Mouse (Mus musculus): ENCODE measurements around the gene Prkcq. TPM values are rescaled to one million over a fixed set of nuclear protein-coding genes. Genes with fewer than 3 reads are reported as not detected.

The Prkcq gene
- 10 to 100 TPM; 48.8 to 53.9 TPM for total RNA-seq (2021)
- long read RNA-seq, experiment 1, transcript Prkcq-201 (18 exons, 3,583 nt) = major isoform, 70 of 86 reads
- long read RNA-seq, experiment 1, partial matches to known transcripts = 3 of 86 reads
- long read RNA-seq, experiment 1, other reads (novel, unspliced or antisense) = 13 of 86 reads
- long read RNA-seq, experiment 2, transcript Prkcq-201 (18 exons, 3,583 nt) = major isoform, 50 of 67 reads
- long read RNA-seq, experiment 2, partial matches to known transcripts = 6 of 67 reads
- long read RNA-seq, experiment 2, other reads (novel, unspliced or antisense) = 11 of 67 reads

- peak; percentile 72 for DNase-seq
Observed at GRCm38 (mm10) chr2:11171754-11172501, at the start of gene Prkcq. Gene Prkcq (plus strand): TSS chr2:11172108.

DNA sequence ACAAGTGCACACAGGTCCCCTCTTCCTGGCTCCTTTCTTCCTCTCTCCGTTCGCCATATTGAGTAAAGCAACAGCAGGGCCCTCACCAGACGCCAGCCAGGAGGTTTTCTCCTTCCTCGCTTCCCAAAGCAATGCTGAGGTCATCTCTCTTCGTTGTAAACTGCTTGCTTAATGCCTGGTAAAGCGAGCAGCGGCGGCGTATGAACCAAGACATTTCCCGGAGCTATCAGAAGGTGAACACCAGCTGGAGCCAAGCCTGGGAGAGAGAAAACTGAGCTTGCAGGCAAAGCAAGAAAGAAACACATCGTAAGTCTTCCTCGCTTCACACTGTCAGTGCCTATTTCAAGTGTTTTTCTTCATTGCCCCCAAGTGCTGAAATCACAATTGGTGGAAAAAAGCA lies 41.0 kb upstream of the Prkcq start:
- DNase-seq = peak; percentile 34

GRCm38 (mm10) chr2:11135718-11136117 lies 36.2 kb upstream of the Prkcq start:
- DNase-seq = no peak

DNA sequence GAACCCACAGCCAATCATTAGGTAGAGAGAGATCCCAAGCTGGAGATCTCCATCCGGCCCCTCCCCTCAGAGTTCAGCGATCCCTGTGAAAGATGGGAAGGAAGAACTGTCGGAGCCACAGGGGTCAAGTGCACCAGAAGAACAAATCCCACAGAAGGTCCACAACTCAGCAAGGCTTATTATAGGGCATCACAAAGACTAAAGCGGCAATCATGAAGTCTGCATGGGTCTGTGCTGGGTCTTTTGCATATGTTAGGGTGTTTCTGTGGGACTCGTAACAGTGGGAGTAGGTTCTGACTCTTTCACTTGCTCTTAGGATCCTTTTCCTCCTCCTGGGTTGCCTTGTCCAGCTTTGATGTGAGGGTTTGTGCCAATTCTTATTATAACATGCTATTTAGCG lies 33.8 kb upstream of the Prkcq start:
- DNase-seq = no peak

DNA sequence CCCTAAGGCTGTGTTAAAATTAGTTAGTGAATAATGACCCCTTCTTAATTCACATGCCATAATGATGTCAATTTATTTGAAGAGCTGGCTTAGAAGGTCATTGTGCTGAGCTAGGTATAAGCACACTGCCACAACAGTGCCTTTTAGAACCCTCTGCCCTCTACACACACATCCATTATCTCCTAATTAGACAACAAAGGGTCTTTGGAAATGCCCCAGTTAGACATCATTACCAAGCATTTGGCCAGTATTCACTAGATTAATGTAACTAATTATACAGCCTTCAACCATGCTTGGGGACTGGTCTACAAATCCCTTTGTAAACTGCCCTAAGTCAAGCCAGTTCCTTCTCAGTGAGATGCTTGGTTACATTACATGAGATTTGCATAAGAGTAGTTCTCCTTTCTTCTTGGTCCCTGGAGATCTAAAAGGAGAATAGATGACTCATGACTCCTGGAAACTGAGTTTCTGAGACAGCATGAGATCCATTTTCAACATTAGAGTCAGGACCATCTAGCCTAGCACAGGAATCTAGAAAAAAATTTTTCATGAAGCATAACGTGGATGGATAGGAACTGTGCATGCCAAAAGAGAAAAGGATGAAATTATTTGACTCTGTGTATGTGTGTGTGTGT lies 32.3 kb upstream of the Prkcq start:
- DNase-seq = no peak

DNA sequence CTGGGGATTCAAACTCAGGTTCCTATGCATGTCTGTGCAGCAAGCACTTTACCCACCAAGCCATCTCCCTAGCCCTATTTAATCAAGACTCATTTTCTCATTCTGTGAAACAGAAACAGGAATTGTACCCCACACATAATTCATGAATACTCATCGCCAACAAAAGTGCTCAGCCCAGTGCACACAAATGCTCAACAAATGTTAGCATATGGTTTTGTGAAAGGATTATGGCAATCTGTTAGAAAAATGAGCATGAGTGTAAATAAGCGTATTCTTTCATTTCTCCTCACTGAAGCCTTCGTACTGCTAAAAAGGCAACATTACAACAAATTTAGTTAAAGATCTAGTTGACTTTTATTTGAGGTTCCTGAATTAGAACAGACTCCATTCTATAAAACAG lies 31.5 kb upstream of the Prkcq start:
- no peak for DNase-seq

DNA sequence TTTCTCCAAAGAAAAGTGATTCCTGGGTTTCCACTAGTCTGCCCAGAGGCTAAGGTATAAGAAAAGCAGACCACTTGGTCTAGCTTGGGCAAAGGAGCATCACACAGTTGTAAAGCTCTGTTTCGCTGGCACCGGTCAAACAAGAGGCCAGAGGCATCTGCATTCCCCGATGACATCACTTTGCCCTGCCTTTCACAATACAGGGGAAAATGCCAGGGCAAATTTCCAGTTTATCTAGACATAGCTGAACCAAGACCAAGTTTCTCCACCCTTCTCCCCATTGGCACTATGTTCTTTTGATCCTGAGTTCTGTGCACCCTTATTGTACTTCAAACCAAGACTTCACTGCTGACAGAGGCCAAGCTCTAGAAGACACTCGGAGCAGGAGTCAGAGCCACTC lies 22.8 kb upstream of the Prkcq start:
- DNase-seq = no peak

DNA sequence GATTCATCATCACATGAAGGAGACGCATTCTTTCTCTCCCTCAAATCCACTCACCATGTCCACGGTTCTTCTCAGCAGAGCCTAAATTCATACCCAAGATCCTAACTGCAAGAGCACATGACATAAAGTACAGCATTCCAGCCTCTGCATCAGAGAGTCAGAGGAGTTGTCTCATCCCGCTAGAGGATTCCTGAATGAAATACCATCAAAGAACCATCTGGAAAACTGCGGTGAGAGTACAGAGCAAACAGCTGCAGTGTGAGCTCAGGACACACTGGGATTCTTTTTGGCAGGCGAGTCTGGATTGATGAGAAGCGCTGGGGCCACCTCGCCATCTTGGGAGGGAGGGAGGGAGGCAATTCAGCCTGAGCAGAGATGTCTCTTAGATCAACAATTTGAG lies 20.9 kb upstream of the Prkcq start:
- no peak for DNase-seq

GRCm38 (mm10) chr2:11151655-11152323 lies 20.1 kb upstream of the Prkcq start:
- DNase-seq = no peak

- no peak for DNase-seq
Observed at GRCm38 (mm10) chr2:11159641-11160040, 12.3 kb upstream of the Prkcq start.

- DNase-seq = no peak
Observed at GRCm38 (mm10) chr2:11160696-11161095, 11.2 kb upstream of the Prkcq start.

DNA sequence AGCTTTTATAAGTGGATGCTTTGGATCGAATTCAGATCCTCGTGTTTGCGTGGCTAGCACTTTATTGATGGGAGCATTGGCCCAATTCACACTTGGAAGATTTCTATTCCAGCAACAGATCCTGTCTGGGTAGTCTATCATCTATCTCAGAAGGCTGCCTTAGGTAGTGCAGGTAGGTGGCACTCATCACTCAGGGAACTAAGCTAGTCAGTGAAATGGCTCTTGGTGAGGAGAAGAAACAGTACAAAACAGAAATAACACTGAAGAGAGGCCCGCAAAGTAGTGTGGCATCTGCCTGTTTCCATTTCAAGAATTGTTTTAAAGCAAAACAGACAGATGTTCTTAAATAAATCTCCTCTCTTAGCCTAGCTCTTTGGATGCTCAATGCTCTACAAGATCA lies 10.6 kb upstream of the Prkcq start:
- DNase-seq = no peak

DNA sequence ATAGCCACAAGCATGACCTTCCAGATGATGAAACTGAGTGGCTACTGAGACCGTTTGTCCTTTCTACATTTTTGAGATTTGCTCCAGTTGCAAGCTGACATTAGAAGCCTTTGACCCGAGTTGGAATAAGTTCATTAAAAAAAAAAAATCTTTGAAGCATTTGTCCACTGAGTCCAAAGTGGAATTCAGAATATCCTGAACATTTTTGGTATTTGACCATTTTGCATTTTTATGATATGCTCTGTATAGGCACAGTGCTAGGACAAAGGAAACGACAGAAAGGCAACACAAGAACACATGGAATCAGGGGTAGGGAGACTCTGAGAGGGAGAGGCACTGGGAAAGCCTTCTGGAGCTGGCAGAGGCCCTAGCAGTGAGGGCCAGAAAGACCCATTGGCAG lies 9.2 kb upstream of the Prkcq start:
- no peak for DNase-seq

DNA sequence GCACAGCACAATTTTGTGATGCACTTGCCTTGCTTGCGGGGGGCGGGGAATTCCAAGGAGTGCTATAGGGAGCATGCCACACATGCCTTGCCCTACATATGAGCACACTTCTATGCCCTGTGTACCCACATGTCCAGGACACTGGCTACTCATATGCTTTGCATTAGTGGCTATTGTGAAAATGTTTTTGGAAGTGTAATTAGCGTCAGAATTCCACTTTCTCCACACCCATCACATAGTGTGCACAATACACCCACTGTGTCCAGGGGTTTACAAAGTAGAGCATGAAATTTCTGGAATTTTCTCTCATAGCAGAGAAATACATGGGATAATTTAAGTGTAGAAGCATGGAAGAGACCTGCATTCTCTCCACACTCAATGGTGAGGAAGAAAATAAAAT lies 7.7 kb upstream of the Prkcq start:
- DNase-seq = no peak

DNA sequence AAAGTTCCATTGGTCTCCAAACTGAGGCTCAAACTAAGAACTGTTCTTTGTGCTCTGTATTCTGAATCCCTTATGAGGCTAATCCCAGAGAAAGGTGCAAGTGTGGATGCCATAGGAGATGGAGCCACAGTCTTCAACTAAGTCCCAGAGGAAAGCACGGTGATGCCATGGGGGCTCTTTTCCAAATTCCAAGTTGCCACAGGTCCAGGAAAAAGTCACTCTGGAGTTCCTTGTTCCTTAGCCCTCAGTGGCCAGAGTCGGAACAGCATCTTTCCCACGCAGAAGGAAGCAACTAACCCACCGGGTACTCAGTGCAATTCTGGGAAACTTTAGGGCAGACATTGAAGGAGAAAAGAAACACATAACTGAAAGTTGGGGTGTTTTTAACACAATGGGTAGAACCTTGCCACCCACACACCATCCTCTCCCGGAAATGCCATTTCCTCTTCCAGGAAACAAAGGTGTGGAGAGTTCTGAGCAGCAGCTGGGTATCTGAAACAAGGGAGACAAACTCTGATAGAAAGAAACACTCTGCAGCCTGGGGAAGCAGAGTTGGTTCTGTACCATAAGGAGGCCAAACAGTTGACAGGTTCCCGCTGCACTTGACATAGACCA lies 2.1 kb upstream of the Prkcq start:
- no peak for DNase-seq

DNA sequence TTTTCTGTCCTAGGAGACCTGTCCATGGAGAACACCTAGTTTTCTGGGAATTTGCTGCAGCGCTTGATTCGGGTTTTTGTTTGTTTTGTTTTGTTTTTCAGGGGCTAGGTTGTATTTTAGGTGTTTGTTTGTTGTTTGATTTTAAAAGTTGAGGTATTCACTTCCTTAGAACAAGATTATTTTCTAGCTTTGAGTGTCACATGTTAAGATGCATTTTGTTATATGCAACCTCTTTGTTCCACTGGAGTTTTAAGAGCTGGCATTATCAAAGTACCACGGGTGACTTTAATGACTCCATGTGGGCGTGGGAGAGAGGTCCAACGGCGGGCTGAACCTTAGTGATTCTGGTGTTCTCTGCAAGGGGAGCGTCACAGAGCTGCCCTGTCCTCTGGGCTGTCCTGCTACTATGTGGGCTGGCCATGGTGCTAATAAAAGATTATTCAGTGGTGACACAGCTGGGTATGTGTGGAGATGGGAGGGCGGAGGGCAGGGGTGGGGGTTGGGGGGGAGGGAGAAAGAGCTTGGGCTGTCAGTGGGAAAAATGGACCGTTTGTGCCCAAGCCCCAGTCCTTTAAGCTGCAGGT lies 1.0 kb downstream of the Prkcq start:
- peak; percentile 38 for DNase-seq

GRCm38 (mm10) chr2:11173521-11173920 lies 1.6 kb downstream of the Prkcq start:
- DNase-seq = no peak

GRCm38 (mm10) chr2:11174101-11174500 lies 2.2 kb downstream of the Prkcq start:
- DNase-seq = peak; percentile 48

DNA sequence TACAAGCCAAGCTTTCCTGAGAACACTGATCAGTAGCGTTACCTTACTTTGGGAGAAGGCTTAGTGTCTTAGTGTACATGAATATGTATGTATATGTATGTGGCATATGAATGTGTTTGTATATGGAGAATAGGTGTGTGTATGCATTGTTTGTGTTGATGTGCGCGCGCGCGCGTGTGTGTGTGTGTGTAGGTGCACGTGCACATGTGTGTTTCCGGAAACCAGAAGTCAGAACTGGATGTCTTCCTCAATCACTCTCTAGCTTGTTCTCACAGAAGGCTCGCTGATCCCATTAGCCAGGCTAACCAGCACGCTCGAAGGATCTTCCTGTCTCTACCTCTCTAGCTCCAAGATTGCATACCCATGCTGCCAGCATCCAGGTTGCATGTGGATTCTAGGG lies 6.0 kb downstream of the Prkcq start:
- no peak for DNase-seq

GRCm38 (mm10) chr2:11181510-11181909 lies 9.6 kb downstream of the Prkcq start:
- no peak for DNase-seq

DNA sequence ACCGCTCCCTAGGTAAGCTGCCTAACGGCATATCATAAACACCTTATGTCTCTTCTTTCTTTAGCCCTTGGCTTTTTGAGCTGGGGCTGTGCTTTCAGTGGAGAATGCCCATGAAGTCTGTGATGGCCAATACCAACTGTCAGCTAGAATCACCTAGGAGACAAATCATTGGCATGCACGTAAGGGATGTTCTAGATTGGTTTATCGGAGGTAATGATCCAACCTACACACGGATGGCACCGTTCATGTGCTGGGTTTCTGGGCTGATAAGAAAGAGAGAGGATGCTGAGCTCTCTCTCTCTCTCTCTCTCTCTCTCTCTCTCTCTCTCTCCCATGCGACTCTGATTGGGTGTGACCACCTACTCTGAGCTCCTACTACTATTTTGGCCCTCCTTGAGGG lies 10.2 kb downstream of the Prkcq start:
- no peak for DNase-seq

- DNase-seq = peak; percentile 17
Observed at GRCm38 (mm10) chr2:11183991-11184390, 12.1 kb downstream of the Prkcq start.
